Mouse (Mus musculus) olfactory bulb, adult 2 months (tissue): ENCODE results near the gene Prrx2.

Experiments
- CTCF ChIP-seq: fragments of 200-500 bp; IDR thresholded peaks from 2 replicates; pipeline ENCODE4 v1.5.1; 2012; ENCODE audit warnings: low read depth, mild to moderate bottlenecking, low read length, moderate library complexity; ENCODE audit not compliant: insufficient read depth
- POLR2A ChIP-seq: fragments of 200-500 bp; IDR thresholded peaks from 2 replicates; pipeline ENCODE4 v1.6.1; 2012; ENCODE audit warnings: mild to moderate bottlenecking, low read depth, low read length, moderate library complexity; ENCODE audit not compliant: insufficient read depth

DNA sequence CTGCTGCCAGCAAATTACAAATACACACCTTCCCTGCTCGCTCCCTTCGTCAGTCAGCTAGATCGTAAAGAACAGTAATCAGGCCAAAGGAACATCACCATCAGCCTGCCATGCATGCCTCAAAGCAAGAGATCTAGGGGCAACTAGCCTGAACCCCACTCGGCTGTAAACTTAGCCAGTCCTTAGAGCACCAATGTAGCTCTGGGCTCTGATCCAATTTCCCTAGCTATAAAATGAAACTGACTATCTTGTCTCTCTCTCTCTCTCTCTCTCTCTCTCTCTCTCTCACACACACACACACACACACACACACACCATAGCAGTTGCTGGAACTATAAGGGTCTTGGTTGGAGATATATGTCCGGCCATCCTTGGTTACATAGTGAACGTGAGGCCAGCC is 69.5 kb downstream of the Prrx2 start:
- TF ChIP-seq CTCF (no peak), POLR2A (no peak)
